Mouse (Mus musculus): Measurements from ENCODE around the gene Gfod1.

Gene Gfod1

DNA sequence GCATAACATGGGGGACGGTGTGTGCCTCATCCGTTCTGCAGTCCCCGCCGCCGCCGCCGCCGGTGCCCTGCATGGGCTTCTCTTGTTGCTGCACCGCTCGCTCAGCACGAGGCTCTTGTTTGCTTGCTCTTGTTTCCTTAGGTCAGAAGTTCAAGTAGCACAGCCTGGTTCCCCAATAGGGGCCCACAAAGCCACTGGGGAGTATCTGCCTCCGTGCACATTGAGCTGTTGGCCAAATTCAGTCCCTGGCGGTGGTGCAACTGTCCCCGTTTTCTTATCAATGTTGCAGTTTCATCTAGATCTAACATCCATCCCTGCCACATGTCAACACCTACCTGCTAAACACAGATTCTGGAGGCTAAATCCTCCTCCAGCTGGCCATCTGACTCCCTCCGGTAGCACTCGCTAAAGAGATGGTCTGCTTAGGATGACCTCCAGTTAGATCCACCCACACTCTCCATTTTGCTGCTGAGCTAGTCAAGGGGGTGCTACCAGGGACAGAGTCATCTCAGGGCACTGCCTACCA is 95.0 kb downstream of the Gfod1 start:
- intact Hi-C loops (cut with DNase I): no loop called here

DNA sequence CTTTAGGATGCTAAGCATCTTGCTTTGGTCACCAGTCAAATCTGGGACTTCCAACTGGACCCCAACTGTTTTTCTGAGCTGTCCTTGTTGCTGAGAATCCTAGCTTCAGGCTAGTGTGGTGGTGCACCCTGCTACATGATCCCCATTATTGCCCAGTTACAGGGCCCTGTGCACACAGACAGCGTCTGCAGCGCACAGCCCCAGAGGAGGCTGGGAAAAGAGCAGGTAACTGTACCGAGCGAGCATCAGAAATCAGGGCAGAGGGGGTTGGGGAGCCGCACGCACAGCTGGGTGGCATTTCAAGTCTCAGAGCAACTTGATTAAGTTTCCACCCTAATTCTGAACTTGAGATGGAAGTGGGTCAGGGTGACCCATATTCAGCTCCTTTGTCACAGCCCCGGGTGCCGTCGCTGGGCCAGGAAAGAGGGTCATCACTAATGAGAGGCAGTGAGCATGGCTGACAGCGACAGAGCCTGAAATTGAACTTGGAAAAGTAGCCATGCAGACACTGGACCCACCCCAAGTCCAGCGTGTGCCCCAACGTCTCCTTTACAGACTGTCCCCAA is 97.8 kb downstream of the Gfod1 start:
- intact Hi-C loops (cut with DNase I): no loop called here

DNA sequence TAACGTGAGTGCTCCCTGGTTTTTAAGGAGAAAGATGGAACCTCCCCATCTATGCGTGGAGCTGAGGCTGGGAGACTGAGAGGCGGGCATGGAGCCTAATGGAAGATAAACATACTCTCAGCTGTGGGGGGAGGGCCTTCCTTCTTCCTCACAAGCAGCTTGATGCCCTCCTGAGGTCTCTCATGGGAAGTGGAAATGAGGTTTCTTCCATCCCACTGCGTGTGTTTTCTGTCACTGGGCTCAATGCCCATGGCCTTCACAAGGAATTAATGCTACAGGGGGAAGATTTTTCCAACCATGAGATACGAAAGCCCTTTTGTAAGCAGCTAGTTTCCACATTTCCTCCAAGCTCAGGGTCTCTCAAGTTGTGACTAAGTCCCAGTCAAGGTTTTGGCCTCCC is 100.3 kb downstream of the Gfod1 start:
- intact Hi-C loops (cut with DNase I): loop anchor here (5.0 kb wide), 2 partner anchors 99 to 119 kb away; partner anchors contain the start of gene Gfod1

DNA sequence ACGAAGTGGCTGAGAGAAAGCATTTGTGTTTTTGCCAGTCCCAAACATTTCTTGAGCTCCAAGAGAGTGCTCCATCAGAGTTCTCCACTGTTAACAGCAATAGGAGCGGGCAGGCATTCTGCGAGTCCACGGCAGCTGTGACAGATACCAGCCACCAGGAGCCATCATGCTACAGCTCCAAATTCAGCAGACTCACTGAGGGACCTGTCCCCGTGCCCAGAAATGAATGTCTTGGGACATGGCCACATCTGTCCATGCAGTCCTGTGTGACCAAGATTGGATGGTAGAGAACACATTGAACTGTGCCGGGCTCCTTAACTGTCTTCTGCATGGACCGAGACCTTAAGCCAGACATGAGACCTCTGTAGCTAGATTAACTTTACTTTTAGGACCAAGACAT is 100.7 kb downstream of the Gfod1 start:
- intact Hi-C loops (cut with DNase I): loop anchor here (5.0 kb wide), 2 partner anchors 99 to 119 kb away; partner anchors contain the start of gene Gfod1

DNA sequence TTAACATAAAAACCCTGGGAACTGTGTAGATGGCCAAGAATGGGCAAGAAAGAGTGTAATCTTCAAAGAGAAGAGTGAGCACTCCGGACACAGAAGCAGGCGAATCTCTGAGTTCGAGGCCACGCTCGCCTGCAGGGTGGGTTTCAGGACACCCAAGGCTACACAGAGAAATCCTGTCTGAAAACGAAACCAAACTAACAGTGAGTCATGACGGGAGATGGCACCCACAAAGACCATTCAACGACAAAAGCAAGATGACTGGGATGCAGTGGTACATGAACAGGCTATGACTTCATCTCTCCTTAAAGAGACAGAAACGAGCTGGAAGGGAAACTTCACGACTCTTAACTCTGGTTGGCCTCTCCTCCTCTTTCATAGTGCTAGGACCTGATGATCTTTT is 101.6 kb downstream of the Gfod1 start:
- intact Hi-C loops (cut with DNase I): loop anchor here (5.0 kb wide), 2 partner anchors 100 to 120 kb away; partner anchors contain the start of gene Gfod1

DNA sequence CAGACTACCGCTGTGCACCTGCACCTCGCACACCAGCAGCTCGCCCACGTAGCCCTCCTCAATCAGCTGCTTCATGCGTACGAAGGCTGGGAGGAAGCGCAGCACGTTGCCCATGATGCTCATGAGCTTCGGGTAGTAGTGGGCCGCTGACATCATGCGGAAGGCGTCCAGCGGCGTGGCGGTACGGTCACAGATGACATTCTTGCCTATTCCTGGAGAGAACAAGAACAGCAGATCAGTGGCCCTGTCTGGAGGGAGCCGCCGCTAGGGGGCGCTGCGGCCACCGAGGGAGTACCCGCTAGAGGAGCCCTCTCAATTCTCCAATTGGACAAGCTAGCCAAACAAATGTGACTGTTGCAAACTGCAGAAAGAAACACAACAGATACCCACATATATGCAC is 102.9 kb downstream of the Gfod1 start:
- intact Hi-C loops (cut with DNase I): loop anchor here (5.0 kb wide), 2 partner anchors 101 to 121 kb away; partner anchors contain the start of gene Gfod1

DNA sequence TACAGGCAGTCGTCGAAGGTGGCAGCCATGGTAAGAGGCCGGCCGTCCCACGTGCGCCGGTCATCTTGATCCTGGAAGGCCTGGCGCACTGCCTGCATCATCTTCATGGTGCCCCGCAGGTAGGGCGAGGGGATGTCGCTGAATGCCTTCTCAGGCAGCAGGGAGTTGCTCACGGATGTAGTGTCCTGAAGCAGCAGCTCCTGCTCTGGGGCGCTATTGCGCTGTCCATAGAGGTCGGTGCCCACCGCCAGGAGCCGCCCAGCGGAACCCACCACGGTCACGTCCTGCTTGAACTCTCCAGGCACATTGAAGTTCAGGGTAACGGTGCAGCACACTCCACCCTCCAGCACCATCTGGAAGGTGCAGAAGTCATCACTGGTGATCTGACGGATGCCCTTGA is 103.5 kb downstream of the Gfod1 start:
- intact Hi-C loops (cut with DNase I): loop anchor here (5.0 kb wide), 2 partner anchors 102 to 122 kb away; partner anchors contain the start of gene Gfod1

DNA sequence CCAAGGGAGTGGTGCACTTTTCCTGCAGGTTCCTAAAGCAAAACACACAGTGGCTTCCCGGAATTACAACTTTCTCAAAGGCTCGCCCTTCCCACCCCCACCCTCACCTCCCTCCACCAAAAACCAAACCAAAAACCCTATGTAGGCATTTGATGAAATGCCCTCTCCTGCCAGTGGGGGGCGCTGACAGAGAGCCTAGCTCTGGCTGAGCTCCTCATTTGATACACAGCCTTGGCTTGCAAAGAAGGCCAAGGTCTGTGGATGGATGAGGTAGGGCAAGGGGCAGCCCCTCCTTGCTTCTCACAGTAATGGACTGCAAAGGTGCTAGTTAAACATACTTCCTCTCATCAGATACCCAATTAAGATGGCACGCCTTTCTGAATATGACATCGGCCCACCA is 104.2 kb downstream of the Gfod1 start:
- intact Hi-C loops (cut with DNase I): loop anchor here (5.0 kb wide), 2 partner anchors 103 to 123 kb away; partner anchors contain the start of gene Gfod1

DNA sequence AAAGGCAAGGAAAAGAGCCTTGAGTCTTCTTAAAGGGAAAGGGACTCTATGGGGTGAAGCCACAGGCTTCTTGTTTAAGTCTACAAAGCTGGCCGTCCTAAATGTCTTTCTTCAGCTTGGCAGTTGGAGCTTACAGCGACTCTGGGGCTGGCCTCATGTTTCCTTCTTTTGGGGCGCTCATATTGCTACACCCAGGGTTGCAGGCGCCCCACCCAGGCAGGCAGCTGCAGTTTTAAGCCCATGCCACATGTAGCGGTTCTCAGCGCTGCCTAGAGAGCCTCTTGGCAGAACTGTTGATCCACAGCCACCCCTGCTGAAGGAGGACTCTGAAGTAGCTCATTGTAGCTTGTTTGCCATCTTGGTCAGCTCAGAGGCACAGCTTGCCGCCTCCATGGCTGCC is 104.7 kb downstream of the Gfod1 start:
- intact Hi-C loops (cut with DNase I): no loop called here

DNA sequence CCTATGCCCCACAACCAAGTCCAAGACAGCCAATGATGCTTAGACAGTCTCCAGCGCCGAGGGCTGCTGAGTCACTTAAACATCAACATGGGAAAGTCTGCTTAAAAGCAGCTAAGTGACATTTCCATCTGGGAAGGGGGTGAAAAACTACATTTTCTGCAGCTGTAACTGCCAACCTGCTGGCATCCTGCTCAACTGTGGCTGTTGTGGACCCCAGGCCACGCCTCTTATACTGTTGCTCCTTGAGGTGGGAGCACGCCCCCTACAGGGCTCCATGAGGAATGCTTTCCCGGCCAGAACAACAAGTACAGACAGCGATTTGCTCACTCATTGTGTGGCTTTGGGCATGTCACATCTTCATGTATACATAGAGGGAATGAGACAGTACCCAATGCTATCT is 106.8 kb downstream of the Gfod1 start:
- intact Hi-C loops (cut with DNase I): no loop called here

DNA sequence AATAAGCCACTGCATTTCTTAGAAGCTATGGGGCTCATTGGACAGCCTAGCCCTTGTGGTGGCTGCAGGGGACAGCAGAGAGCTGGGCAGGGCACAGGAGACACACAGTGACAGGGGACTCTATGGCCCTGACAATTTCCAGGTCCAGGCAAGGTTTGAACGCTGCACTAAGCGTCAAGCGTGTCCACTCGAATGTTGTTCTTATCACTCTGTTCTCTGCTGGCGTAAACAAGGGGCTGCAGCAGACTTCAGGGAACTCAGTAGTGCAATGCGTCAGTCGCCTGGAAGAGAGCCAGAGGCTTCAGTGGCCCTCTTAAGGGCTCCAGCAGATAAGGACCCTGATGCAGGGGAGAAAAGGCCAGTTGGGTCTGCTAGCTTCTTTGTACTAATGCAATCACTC is 108.0 kb downstream of the Gfod1 start:
- intact Hi-C loops (cut with DNase I): no loop called here

DNA sequence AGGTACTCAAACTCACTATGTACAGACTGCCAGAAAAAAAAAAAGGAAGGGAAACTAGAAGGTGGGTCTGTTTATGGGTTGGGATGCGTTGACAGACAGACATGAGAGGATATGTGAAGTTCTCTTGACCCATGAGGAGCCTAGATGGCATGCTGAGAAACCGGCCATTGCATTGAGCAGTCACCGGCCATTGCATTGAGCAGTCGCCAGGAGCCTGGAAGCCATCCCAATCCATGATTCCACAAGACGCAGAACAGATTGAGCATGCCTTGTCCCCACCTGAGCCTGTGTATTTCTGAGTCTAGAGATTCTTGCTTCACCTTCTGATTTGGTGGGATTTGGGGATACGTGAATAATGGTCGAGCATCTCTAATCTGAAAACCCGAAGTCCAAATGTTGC is 110.0 kb downstream of the Gfod1 start:
- intact Hi-C loops (cut with DNase I): no loop called here

DNA sequence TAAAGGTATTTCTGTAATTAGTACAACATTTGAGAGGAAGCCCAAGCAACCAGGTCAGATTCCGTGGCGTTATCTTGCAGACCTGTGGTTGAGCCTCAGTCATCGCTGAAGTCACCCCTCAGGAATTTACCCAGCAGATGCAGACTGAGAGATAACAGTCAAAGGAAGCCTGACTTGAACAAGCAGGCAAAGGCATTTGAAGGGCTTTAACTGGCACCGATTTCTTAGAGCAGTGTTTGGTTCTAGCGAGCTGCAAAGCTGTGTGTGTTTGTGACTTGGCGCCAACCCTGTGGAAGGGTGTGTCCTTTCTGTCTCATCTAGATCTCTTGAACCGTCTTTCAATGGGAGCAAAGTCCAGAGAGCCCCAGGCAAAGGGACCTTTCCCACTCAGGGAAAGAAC is 110.7 kb downstream of the Gfod1 start:
- intact Hi-C loops (cut with DNase I): no loop called here

DNA sequence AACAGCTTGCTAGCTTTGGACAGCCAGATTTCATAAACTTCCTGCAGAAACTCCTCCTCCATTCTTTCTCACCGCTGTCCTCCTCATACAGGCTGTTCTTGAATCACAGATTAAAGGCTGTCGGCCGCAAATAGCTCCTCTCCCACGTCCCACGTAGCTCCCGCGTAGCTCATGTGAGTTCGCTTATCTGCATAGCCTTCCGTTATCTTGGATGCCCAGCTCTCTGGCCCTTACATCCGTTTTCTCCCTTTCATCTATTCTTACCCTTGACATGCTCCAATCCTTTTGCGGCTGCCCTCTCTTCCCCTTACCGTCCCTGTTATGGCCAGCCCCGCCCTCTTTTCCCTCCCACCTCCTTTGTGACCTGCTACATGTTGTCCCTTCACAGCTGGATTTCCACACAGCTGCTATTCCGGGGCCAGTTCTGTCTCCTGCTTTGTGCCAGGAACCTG is 112.2 kb downstream of the Gfod1 start:
- intact Hi-C loops (cut with DNase I): no loop called here

DNA sequence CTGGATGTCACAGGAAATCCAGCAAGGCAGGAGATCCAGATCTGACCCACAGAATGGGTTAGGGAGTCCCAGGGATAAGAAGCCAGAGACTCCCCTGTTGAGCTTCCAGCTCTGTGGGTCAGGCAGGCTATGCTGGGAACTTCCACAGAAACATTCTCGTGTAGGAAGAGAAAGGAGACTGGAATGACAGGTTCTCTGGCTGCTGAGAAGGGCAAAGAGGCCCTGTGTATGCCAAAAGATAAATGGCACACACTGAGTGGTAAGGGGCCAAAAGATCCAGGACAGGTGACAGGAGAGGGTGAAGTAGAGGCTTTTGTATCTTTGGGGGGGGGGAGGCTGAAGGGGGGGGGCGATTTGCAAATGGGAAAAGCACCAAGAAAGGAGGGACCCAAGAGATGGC is 112.7 kb downstream of the Gfod1 start:
- intact Hi-C loops (cut with DNase I): no loop called here

DNA sequence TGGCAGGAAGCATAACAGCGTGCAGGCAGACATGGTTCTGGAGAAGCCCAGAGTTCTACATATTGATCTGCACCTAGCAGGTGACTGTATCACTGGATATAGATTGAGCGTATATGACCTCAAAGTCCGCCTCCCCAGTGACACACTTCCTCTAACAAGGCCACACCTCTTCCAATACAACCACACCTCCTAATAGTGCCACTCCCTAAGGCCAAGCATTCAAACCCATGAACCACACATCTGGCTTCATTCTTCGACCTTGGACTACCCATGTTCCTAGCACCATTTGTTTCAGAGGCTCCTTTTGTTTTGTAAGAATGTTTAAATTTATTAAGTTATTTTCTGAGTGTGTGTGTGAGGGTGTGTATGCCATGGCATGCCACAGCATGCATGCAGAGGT is 116.2 kb downstream of the Gfod1 start:
- intact Hi-C loops (cut with DNase I): no loop called here

DNA sequence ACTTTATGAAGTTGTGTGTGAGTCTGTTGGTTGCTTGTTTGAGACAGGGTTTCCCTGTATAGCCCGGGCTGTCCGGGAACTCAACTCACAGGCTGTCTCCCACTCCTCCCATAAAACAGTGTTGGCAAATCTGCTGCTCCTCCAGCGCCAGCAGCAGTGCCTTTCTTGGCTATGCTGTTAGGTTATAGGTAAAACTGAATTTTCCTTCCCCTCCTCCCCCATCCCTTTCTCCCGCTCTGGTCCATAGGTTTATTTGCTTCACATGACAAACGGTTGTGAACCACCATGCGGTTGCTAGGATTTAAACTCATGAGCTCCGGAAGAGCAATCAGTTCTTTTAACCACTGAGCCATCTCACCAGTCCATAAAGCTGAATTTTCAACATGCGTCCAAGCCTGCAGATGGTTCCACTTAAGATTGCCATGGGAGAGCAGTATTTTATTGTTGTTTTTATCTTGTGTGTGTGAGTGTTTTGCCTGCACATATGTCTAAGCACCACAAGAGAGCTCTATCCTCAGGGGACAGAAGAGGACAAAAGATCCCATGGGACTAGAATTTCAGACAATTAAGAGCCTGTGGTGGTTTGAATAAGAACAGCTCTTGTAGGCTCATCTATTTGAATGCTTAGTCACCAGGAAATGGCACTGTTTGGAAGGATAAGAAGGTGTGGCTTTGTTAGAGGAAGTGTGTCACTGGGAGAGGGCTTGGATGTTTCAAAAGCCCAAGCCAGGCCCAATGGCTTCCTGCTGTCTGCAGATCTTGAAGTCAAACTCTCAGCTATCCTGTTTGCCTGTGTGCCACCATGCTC is 120.5 kb downstream of the Gfod1 start:
- intact Hi-C loops (cut with DNase I): loop anchor here (2.0 to 5.0 kb wide), 2 partner anchors 137 to 214 kb away; partner anchors contain the start of gene Nol7

DNA sequence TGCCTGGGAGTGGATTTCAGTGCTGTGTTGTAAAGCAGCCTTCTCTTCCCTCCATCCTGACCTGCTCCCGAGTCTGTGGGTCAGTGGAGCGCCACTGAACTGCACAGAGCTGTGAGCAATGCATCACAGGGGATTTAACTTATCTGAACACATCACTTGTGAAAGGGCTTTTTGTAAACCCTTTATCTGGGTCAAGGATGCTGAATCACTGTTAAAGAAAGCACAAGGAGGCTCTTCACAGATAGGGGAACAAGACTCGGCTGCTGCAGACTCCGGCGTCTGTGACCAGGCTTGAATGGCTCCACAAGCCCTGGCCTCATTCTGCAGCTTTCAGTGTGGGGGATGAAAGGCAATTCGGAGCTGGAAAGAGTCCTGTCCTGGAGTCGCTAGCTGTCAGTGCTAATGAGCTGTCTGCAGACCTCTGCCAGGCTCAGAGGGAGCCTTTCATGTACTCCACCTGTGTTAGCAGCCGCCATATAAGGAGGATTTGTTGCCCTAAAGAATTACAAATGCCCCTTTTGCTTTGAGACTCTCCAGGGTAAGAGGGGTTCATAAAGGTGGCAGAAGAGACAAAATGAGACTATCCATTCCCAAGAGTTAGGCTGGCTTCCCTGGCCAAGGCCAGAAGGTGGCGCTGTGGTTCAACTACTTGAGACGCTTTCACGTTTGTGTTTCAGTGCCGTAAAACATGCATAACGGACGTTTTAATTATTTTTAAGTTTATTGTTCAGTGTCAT is 121.3 kb downstream of the Gfod1 start:
- intact Hi-C loops (cut with DNase I): loop anchor here (2.0 to 5.0 kb wide), 2 partner anchors 138 to 215 kb away; partner anchors contain the start of gene Nol7

DNA sequence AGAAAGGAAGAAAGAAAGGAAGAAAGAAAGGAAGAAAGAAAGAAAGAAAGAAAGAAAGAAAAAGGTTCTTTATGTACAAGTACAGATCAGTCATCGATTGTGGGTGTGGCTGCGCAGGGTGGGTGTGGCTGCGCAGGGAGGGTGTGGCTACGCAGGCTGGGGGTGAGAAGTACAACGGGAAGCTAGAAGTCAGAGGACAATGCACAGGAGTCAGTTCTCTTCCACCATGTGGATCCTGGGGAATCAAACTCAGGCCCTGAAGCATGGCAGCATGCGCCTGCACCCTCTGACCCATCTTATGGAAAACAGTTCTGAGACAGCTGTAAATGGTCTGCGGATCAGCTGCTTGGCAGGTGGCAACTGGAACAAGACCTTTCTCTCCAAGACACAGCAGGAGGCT is 122.9 kb downstream of the Gfod1 start:
- intact Hi-C loops (cut with DNase I): loop anchor here (5.0 kb wide), 1 partner anchor 216 kb away; the partner anchor contains the start of gene Nol7

DNA sequence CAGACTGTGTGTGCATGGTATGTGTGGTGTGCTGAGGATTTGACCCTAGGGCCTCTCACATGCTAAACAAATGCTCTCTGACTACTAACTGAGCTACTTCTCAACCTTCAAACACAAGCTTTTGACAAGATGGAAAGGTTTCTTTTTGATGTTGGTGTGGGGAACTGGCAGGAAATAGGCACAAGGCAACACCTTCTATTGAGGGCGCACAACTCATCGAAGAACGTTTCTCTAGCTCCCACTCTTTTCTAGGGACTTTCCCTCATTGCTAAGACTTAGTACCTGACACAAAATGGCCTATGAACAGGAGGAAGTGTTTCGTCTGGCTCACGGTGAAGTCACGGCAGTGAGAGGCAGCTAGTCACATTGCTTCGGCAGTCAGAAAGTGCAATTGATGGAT is 126.7 kb downstream of the Gfod1 start:
- intact Hi-C loops (cut with DNase I): loop anchor here (10.0 kb wide), 1 partner anchor 297 kb away; no protein-coding TSS in a partner anchor

DNA sequence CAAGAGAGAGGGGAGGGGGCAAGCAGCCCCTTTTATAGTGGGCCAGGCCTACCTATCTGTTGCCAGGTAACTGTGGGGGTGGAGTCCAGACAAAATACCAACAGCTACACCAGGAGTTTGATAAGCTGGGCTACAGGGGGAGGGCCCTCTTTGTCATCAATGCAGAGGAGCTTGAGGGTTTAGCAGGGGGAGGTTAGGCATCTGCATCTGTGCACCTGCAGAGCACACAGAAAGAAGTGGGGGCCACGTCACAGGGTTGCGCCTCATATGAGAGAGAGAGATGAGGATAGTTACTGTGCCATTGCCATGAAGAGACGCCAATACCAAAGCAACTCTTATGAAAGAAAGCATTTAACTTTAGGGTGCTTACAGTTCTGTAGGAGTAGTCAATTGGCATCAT is 127.3 kb downstream of the Gfod1 start:
- intact Hi-C loops (cut with DNase I): loop anchor here (10.0 kb wide), 1 partner anchor 298 kb away; no protein-coding TSS in a partner anchor

Measured in adrenal gland (tissue).